12 mouse cellular contexts compared by ENCODE assay signal in genomic region chrX:93654218-93655002, GRCm38 (mm10). TPM values are rescaled to one million over a fixed set of nuclear protein-coding genes. Genes with fewer than 3 reads are reported as not detected.
DNase-seq lines count a peak whose midpoint lies in the region; ATAC-seq and TF ChIP-seq lines count a peak whose summit lies in the region.
"Had no signal": no experiment of that assay in that cellular context is flagged by ENCODE, and none has a peak within 500 bp of the region (broad histone marks: within the 10 kb centered on the region; RNA-seq: fewer than 3 reads in every experiment).

Gene Pcyt1b (plus strand): TSS chrX:93654863.

- H3K4me1 ChIP-seq in megakaryocyte, embryonic 14.5 days, result peaks cover 26% of the 10 kb centered on the region
- H3K4me1 ChIP-seq in forebrain, embryonic 15.5 days, result no peaks in the 10 kb centered on the region
- no peaks in the 10 kb centered on the region for H3K4me1 ChIP-seq in midbrain, postnatal 0 days (ENCODE audit: insufficient read depth, low read length)
- H3K4me1 ChIP-seq: intestine, embryonic 15.5 days; limb, embryonic 15.5 days had no signal

- H3K27me3 ChIP-seq in megakaryocyte, embryonic 14.5 days (replicated peaks), result no peaks in the 10 kb centered on the region
- H3K27me3 ChIP-seq in forebrain, embryonic 15.5 days, result no peaks in the 10 kb centered on the region
- no peaks in the 10 kb centered on the region for H3K27me3 ChIP-seq in midbrain, postnatal 0 days (ENCODE audit: insufficient read depth, low read length)
- H3K27me3 ChIP-seq: intestine, embryonic 15.5 days; limb, embryonic 15.5 days had no signal

- H3K36me3 ChIP-seq in megakaryocyte, embryonic 14.5 days (replicated peaks; ENCODE audit: low read length), result no peaks in the 10 kb centered on the region
- no peaks in the 10 kb centered on the region for H3K36me3 ChIP-seq in forebrain, embryonic 15.5 days
- no peaks in the 10 kb centered on the region for H3K36me3 ChIP-seq in midbrain, postnatal 0 days (ENCODE audit: insufficient read depth, low read length)
- H3K36me3 ChIP-seq: intestine, embryonic 15.5 days; limb, embryonic 15.5 days had no signal

- no peak for ATAC-seq in megakaryocyte, adult 5-6 weeks (ENCODE audit: poor library complexity, severe bottlenecking)
- no peak for ATAC-seq in forebrain, embryonic 15.5 days (replicated peaks)
- no peak for ATAC-seq in midbrain, postnatal 0 days (ENCODE audit: low FRiP score)
- ATAC-seq: intestine, embryonic 15.5 days had no signal

- 12% methylated on average over 3 of the region's 3 CpGs for WGBS in forebrain, embryonic 15.5 days
- 15% methylated on average over 3 of the region's 3 CpGs for WGBS in midbrain, postnatal 0 days

- DNase-seq in layer of hippocampus, postnatal 36 days, result no peak
- DNase-seq in midbrain, postnatal 0 days (ENCODE audit: low spot score), result no peak
- no peak for DNase-seq in urinary bladder, adult 2 months (ENCODE audit: low spot score)
- no peak for DNase-seq in liver
- no peak for DNase-seq in adrenal gland, postnatal 14 days
- DNase-seq: adrenal gland, adult 8-10 months; gastrocnemius, postnatal 10 days had no signal

- no peak for TF ChIP-seq CTCF in midbrain, postnatal 0 days (IDR thresholded peaks at IDR 0.05)

- no peak within 1 kb of the TSS for H3K4me2 ChIP-seq in forebrain, embryonic 15.5 days (replicated peaks)
- H3K4me2 ChIP-seq in midbrain, postnatal 0 days (ENCODE audit: low read depth, low read length, poor library complexity, severe bottlenecking), result no peak within 1 kb of the TSS
- H3K4me2 ChIP-seq: intestine, embryonic 15.5 days; limb, embryonic 15.5 days had no signal

- no peak within 1 kb of the TSS for H3K27ac ChIP-seq in forebrain, embryonic 15.5 days (replicated peaks)
- no peak within 1 kb of the TSS for H3K27ac ChIP-seq in midbrain, postnatal 0 days (ENCODE audit: low read depth, low read length)
- H3K27ac ChIP-seq: intestine, embryonic 15.5 days; limb, embryonic 15.5 days had no signal

- no peak within 1 kb of the TSS for H3K9ac ChIP-seq in forebrain, embryonic 15.5 days (replicated peaks)
- H3K9ac ChIP-seq in midbrain, postnatal 0 days (replicated peaks; ENCODE audit: low read length, poor library complexity, severe bottlenecking), result no peak within 1 kb of the TSS
- H3K9ac ChIP-seq: intestine, embryonic 15.5 days; limb, embryonic 15.5 days had no signal

- H3K9me3 ChIP-seq in megakaryocyte, embryonic 14.5 days, result no peaks in the 10 kb centered on the region
- no peaks in the 10 kb centered on the region for H3K9me3 ChIP-seq in forebrain, embryonic 15.5 days
- H3K9me3 ChIP-seq in midbrain, postnatal 0 days (ENCODE audit: low read length), result no peaks in the 10 kb centered on the region
- H3K9me3 ChIP-seq: intestine, embryonic 15.5 days; limb, embryonic 15.5 days had no signal

- peak within 1 kb of the TSS; percentile 71 for H3K4me3 ChIP-seq in megakaryocyte, embryonic 14.5 days (replicated peaks)
- no peak within 1 kb of the TSS for H3K4me3 ChIP-seq in forebrain, embryonic 15.5 days
- H3K4me3 ChIP-seq in midbrain, postnatal 0 days (ENCODE audit: low read depth, low read length), result no peak within 1 kb of the TSS
- H3K4me3 ChIP-seq: intestine, embryonic 15.5 days; limb, embryonic 15.5 days had no signal

RNA-seq across cellular contexts. Expression of gene Pcyt1b, which starts in this region (rescaled TPM):
- polyA plus RNA-seq in megakaryocyte, embryonic 14.5 days (2012; ENCODE audit: insufficient read depth, low replicate concordance), result 8.9 and 14.8 TPM in 2 replicates
- 0.13 and 0.62 TPM in 2 replicates for total RNA-seq in megakaryocyte, adult 5-6 weeks (2015)
- 0.37 and 0.51 TPM in 2 replicates for total RNA-seq in megakaryocyte, adult 5-6 weeks (2017)
- 25.0 and 25.8 TPM in 2 replicates for polyA plus RNA-seq in forebrain, embryonic 15.5 days (2015; fragmentation: Nextera tagmentation; extraction: Ambion mirVana)
- 10 to 100 TPM; 27.5 to 33.9 TPM for total RNA-seq in layer of hippocampus, postnatal 36 days (2021)
- 23.7 and 24.5 TPM in 2 replicates for total RNA-seq in midbrain, postnatal 0 days (2014; rRNA removed)
- 15.3 and 17.5 TPM in 2 replicates for polyA plus RNA-seq in midbrain, postnatal 0 days (2015; fragmentation: Nextera tagmentation; extraction: Ambion mirVana)
- 0.48 and 0.60 TPM in 2 replicates for polyA plus RNA-seq in urinary bladder, adult 2 months (2012; rRNA removed)
- total RNA-seq in adrenal gland, postnatal 14 days (2021), result 1.0 and 1.3 TPM in 2 replicates

Comparison
In these comparisons a context has a peak if more than half of its experiments do, and no peak if none do; other contexts are left out.
1. RNA of gene Pcyt1b (total RNA-seq): 27.5 to 33.9 TPM in layer of hippocampus, postnatal 36 days and 23.7 to 24.5 TPM in midbrain, postnatal 0 days; 1.0 to 1.3 TPM in adrenal gland, postnatal 14 days and 0.13 to 0.62 TPM in megakaryocyte, adult 5-6 weeks; every median in the first group is over 10 times any median in the second.